Mouse (Mus musculus): ENCODE results near the gene Pde4dip.

DNA sequence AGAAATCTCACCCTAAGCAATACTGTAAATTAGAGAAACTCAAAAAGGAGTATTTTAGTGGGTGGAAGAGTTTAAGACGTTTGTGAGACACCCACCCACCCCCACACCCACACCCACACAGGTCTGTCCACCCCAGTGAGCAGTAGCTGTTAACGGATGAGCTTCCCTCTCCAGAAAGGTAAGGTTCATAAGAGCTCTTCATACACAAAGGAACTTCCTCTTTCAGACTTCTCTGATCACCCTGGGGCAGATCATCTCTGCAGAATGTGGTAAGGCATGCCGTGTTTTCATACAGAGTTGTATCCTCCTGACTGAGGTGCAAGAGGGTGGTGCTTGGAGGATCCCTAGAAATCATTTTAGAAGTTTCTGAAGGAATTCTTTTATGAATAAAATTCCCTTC, 88.5 kb downstream of the Pde4dip start:
- TF ChIP-seq CTCF (IDR thresholded peaks at IDR 0.05; ENCODE audit: borderline replicate concordance, control insufficient read depth, extremely low read depth, insufficient read depth, low read length, poor library complexity) (no peak), POLR2A (IDR thresholded peaks at IDR 0.05; ENCODE audit: control insufficient read depth, extremely low read depth, insufficient read depth, low read length, poor library complexity) (no peak)
